Mouse (Mus musculus) T-helper 2 cell (primary cell): Measurements from ENCODE around the gene Cldn22.
"Not testable (repeated sequence)": the region's sequence is repeated elsewhere in the genome, so short reads cannot be mapped to it uniquely, and the experiment has no call there.

Experiments
- in situ Hi-C: fragments of 300-600 bp; cut with MboI, MseI; formaldehyde crosslinking; loops from one replicate; pipeline ENCODE4 v1.15.1; 2025; ENCODE audit warnings: high pct_unique_total_duplicates

The Cldn22 gene

GRCm38 (mm10) chr8:47824182-47824581, at the start of gene Cldn22:
Gene Cldn22 (plus strand): TSS chr8:47824482.
- in situ Hi-C loops, result no loop called here

GRCm38 (mm10) chr8:47777415-47777814, 46.9 kb upstream of the Cldn22 start:
- in situ Hi-C loops, result no loop called here

- in situ Hi-C loops, result no loop called here
Observed at GRCm38 (mm10) chr8:47779589-47779988, 44.7 kb upstream of the Cldn22 start.

- in situ Hi-C loops, result no loop called here
Observed at GRCm38 (mm10) chr8:47781881-47782280, 42.4 kb upstream of the Cldn22 start.

- in situ Hi-C loops, result no loop called here
Observed at GRCm38 (mm10) chr8:47783544-47783943, 40.7 kb upstream of the Cldn22 start.

GRCm38 (mm10) chr8:47783944-47784343, 40.3 kb upstream of the Cldn22 start:
- in situ Hi-C loops, result no loop called here

GRCm38 (mm10) chr8:47784436-47784835, 39.8 kb upstream of the Cldn22 start:
- in situ Hi-C loops, result no loop called here

- in situ Hi-C loops, result no loop called here
Observed at GRCm38 (mm10) chr8:47786323-47786722, 38.0 kb upstream of the Cldn22 start.

- in situ Hi-C loops, result no loop called here
Observed at GRCm38 (mm10) chr8:47787705-47788104, 36.6 kb upstream of the Cldn22 start.

GRCm38 (mm10) chr8:47791986-47792385, 32.3 kb upstream of the Cldn22 start:
- in situ Hi-C loops, result no loop called here

- in situ Hi-C loops, result no loop called here
Observed at GRCm38 (mm10) chr8:47799438-47799837, 24.8 kb upstream of the Cldn22 start.

- in situ Hi-C loops, result no loop called here
Observed at GRCm38 (mm10) chr8:47802349-47802748, 21.9 kb upstream of the Cldn22 start.

- in situ Hi-C loops, result no loop called here
Observed at GRCm38 (mm10) chr8:47804262-47804661, 20.0 kb upstream of the Cldn22 start.

- in situ Hi-C loops, result no loop called here
Observed at GRCm38 (mm10) chr8:47809970-47810665, 14.2 kb upstream of the Cldn22 start.

- in situ Hi-C loops, result no loop called here
Observed at GRCm38 (mm10) chr8:47810666-47811015, 13.6 kb upstream of the Cldn22 start.

- in situ Hi-C loops, result no loop called here
Observed at GRCm38 (mm10) chr8:47811221-47811620, 13.1 kb upstream of the Cldn22 start.

GRCm38 (mm10) chr8:47819034-47819433, 5.2 kb upstream of the Cldn22 start:
- in situ Hi-C loops, result no loop called here

GRCm38 (mm10) chr8:47820914-47821772, 3.1 kb upstream of the Cldn22 start:
- in situ Hi-C loops, result no loop called here

- in situ Hi-C loops, result no loop called here
Observed at GRCm38 (mm10) chr8:47821843-47822242, 2.4 kb upstream of the Cldn22 start, which contains the start of gene Cldn24. Gene Cldn24 (plus strand): TSS chr8:47822143.

GRCm38 (mm10) chr8:47822541-47822940, 1.7 kb upstream of the Cldn22 start:
- in situ Hi-C loops, result not testable (repeated sequence)

GRCm38 (mm10) chr8:47823777-47824176, 505 bp upstream of the Cldn22 start:
- in situ Hi-C loops, result no loop called here

- in situ Hi-C loops, result no loop called here
Observed at GRCm38 (mm10) chr8:47825596-47825995, 1.3 kb downstream of the Cldn22 start.

GRCm38 (mm10) chr8:47826911-47827310, 2.6 kb downstream of the Cldn22 start:
- in situ Hi-C loops, result no loop called here
